Mouse (Mus musculus) midbrain, embryonic 12.5 days (tissue): ENCODE data around the gene 1700034J05Rik. TPM values are rescaled to one million over a fixed set of nuclear protein-coding genes. Genes with fewer than 3 reads are reported as not detected.

Experiments
- ATAC-seq: fragments of 200-750 bp; cut with Nextera tagmentation; 2 replicates; pipeline ENCODE4 v1.8.0; 2017; ENCODE audit warnings: low read depth, moderate TSS enrichment, moderate library complexity; ENCODE audit not compliant: low FRiP score
- H3K27ac ChIP-seq: fragments of 300-500 bp; sonication (generic); replicated peaks from 2 replicates; pipeline ENCODE4 v1.5.1; 2016; ENCODE audit warnings: mild to moderate bottlenecking
- H3K27me3 ChIP-seq: fragments of 300-500 bp; sonication (generic); 2 replicates; pipeline ENCODE4 v1.6.1; 2016; ENCODE audit warnings: mild to moderate bottlenecking
- H3K36me3 ChIP-seq: fragments of 300-500 bp; sonication (generic); 2 replicates; pipeline ENCODE4 v1.6.1; 2016
- H3K4me1 ChIP-seq: fragments of 300-500 bp; sonication (generic); 2 replicates; pipeline ENCODE4 v1.6.1; 2016
- H3K4me2 ChIP-seq: fragments of 300-500 bp; sonication (generic); replicated peaks from 2 replicates; pipeline ENCODE4 v1.6.1; 2016; ENCODE audit warnings: mild to moderate bottlenecking, moderate library complexity
- H3K4me3 ChIP-seq: fragments of 300-500 bp; sonication (generic); 2 replicates; pipeline ENCODE4 v1.5.1; 2016; ENCODE audit warnings: mild to moderate bottlenecking
- H3K9ac ChIP-seq: fragments of 300-500 bp; sonication (generic); replicated peaks from 2 replicates; pipeline ENCODE4 v1.6.1; 2016; ENCODE audit warnings: mild to moderate bottlenecking, moderate library complexity
- H3K9me3 ChIP-seq: fragments of 300-500 bp; sonication (generic); 2 replicates; pipeline ENCODE4 v1.6.1; 2016; ENCODE audit warnings: mild to moderate bottlenecking
- WGBS: fragments of 180-500 bp; shearing (Covaris S2); methylation state at CpG from one replicate; pipeline ENCODE4 v1.1.7; 2016; 5-methylcytosine and 5-hydroxymethylcytosine counted together
- polyA plus RNA-seq: library from polyadenylated mRNA; unstranded; fragments of >200 nt; fragmentation: Nextera tagmentation; extraction: Ambion mirVana; gene quantifications from 2 replicates; pipeline ENCODE4 v1.2.1, GENCODE M21; 2016

1700034J05Rik gene
- polyA plus RNA-seq, 1 experiment from 2014 or later: 0.15 TPM

- no peak for ATAC-seq
- WGBS: 58% methylated on average over 5 of the region's 5 CpGs
These were observed 24.5 kb upstream of the 1700034J05Rik start for GRCm38 (mm10) chr6:146978691-146979114.

GRCm38 (mm10) chr6:146976446-146976845, 22.2 kb upstream of the 1700034J05Rik start:
- no peak overlapping the region for H3K4me3 ChIP-seq
- H3K4me2 ChIP-seq: no peak overlapping the region
- no peak overlapping the region for H3K9ac ChIP-seq
- no peak for ATAC-seq
- 88% methylated on average over 8 of the region's 8 CpGs for WGBS
- H3K36me3 ChIP-seq: no peaks in the 10 kb centered on the region
- no peaks in the 10 kb centered on the region for H3K9me3 ChIP-seq
- H3K27ac ChIP-seq: no peak overlapping the region
- peaks cover 14% of the 10 kb centered on the region; the same call in 1 of the 2 replicates for H3K4me1 ChIP-seq
- H3K27me3 ChIP-seq: no peaks in the 10 kb centered on the region

More at GRCm38 (mm10) chr6:146978691-146979114, 24.5 kb upstream of the 1700034J05Rik start:
- H3K9me3 ChIP-seq: no peaks in the 10 kb centered on the region
- H3K4me2 ChIP-seq: no peak overlapping the region
- H3K27ac ChIP-seq: no peak overlapping the region
- H3K27me3 ChIP-seq: no peaks in the 10 kb centered on the region
- no peak overlapping the region for H3K4me3 ChIP-seq
- peaks cover 17% of the 10 kb centered on the region; the same call in 1 of the 2 replicates for H3K4me1 ChIP-seq
- H3K36me3 ChIP-seq: no peaks in the 10 kb centered on the region
- no peak overlapping the region for H3K9ac ChIP-seq

- ATAC-seq: no peak
- Histone ChIP-seq H3K27ac (no peak overlapping the region), H3K36me3 (no peaks in the 10 kb centered on the region), H3K9ac (no peak overlapping the region), H3K4me2 (no peak overlapping the region), H3K27me3 (no peaks in the 10 kb centered on the region), H3K4me1 (0 out of 2 replicates have a peak, but pooled peaks cover 5% of the 10 kb centered on the region), H3K4me3 (no peak overlapping the region), H3K9me3 (no peaks in the 10 kb centered on the region)
These were observed 19.6 kb upstream of the 1700034J05Rik start for GRCm38 (mm10) chr6:146973830-146974229.

DNA sequence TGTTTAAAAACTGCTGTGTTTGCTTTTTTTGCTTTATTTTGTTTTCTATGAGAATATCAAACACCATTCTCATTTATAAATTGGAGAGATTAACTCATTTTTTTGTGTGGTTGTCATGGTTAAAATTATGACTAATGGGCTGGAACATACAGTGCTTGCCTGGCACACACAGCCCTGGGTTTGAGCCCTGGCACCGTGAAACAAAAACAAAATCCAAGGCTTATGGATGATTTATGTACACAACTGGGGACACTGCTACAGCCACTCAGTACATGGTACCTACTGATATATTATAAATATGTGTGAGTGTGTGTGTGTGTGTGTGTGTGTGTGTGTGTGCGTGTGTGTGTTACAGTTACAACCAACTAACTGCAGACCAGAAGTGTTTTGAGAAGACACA, 19.2 kb upstream of the 1700034J05Rik start:
- WGBS: 50% methylated on average over 2 of the region's 2 CpGs
- no peak for ATAC-seq
- H3K4me1 ChIP-seq: 0 out of 2 replicates have a peak, but pooled peaks cover 5% of the 10 kb centered on the region

DNA sequence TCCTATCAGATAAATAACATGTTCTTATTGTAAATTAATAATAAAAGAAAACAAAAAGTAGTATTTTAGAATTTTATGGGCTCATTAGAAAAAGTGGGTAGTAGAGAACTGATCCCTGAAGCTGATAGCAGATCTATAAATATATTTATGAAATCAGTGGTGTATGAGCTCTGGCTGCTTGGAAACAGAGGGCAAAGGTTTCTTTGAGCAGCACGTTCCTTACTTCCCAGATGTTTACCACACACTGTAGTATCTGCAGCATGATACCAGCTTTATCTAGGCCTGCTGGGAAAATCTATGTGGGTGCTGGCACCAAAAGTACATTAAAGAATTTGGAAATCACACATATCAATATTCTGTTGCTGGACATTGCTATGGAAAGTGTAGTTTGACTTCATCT, 18.5 kb upstream of the 1700034J05Rik start:
- Histone ChIP-seq H3K9me3 (no peaks in the 10 kb centered on the region), H3K4me2 (no peak overlapping the region), H3K27me3 (no peaks in the 10 kb centered on the region), H3K27ac (no peak overlapping the region), H3K4me3 (no peak overlapping the region), H3K36me3 (no peaks in the 10 kb centered on the region), H3K4me1 (0 out of 2 replicates have a peak, but pooled peaks cover 5% of the 10 kb centered on the region), H3K9ac (no peak overlapping the region)
- no peak for ATAC-seq
- WGBS: 58% methylated on average over 1 of the region's 1 CpGs

More for the DNA sequence above, 19.2 kb upstream of the 1700034J05Rik start:
- Histone ChIP-seq H3K36me3 (no peaks in the 10 kb centered on the region), H3K4me3 (no peak overlapping the region), H3K9me3 (no peaks in the 10 kb centered on the region), H3K27me3 (no peaks in the 10 kb centered on the region), H3K4me2 (no peak overlapping the region), H3K9ac (no peak overlapping the region), H3K27ac (no peak overlapping the region)

DNA sequence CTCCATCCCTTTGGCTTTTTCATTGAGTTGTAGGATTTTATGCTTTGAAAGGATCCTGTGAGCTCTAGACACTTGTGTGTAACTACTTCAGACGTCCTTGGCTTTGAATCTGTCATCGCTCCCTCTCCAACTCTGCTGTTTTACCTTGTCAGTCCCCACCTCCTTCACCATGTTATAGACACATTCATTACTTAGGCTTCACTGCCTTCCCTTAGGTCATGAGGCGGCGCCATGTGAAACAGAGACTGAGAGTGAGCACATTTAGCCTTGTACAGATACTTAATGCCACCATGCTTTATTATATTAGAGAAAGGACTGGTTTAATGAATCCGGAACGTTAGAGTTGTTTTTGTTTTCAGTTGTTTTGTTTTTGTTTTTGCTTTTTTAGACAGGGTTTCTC, 17.8 kb upstream of the 1700034J05Rik start:
- no peaks in the 10 kb centered on the region for H3K27me3 ChIP-seq
- no peak overlapping the region for H3K4me3 ChIP-seq
- H3K4me1 ChIP-seq: 0 out of 2 replicates have a peak, but pooled peaks cover 5% of the 10 kb centered on the region
- H3K4me2 ChIP-seq: no peak overlapping the region
- H3K36me3 ChIP-seq: no peaks in the 10 kb centered on the region
- H3K9ac ChIP-seq: no peak overlapping the region
- no peak overlapping the region for H3K27ac ChIP-seq
- H3K9me3 ChIP-seq: no peaks in the 10 kb centered on the region
- 71% methylated on average over 6 of the region's 6 CpGs for WGBS
- ATAC-seq: no peak

DNA sequence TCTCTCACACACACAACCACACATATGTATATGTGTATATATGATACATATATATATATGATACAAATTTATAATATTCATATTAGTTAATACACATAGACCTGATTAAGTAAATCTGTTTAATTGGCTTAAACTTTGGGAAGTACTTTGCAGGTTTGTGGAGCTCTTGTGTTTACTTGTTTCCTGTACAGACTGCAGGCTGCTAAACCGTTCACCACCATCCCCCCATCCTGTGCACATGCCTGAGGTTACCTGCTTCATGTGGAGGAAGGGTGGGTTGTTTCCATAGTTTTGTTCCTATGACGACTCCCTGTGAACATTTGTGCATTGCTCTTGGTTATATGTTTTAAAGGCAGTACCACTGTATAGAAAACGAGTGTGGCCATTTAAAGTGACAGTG, 17.1 kb upstream of the 1700034J05Rik start:
- no peak overlapping the region for H3K9ac ChIP-seq
- no peaks in the 10 kb centered on the region for H3K36me3 ChIP-seq
- no peaks in the 10 kb centered on the region for H3K9me3 ChIP-seq
- H3K4me1 ChIP-seq: 0 out of 2 replicates have a peak, but pooled peaks cover 5% of the 10 kb centered on the region
- no peak overlapping the region for H3K4me3 ChIP-seq
- H3K4me2 ChIP-seq: no peak overlapping the region
- H3K27me3 ChIP-seq: no peaks in the 10 kb centered on the region
- no peak overlapping the region for H3K27ac ChIP-seq
- WGBS: 70% methylated on average over 3 of the region's 3 CpGs
- ATAC-seq: no peak

DNA sequence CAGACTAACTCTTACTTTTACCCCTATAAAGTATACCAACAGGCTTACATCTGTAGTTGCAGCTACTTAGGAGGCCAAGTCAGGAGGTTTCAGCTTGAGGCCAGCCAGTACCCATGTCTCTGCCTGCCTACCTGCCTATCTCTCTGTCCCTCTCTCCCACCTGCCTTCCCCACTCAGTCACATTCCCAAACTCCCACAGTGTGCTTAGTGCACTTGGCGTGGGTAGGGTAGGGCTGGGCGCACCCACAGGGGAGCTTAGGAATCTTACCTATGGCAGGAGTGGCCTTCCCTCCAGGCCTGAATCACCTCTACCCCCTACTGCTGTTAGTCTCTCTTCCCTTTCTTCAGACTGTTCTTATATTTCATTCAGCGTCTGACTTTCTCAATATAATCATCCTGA, 16.6 kb upstream of the 1700034J05Rik start:
- no peaks in the 10 kb centered on the region for H3K9me3 ChIP-seq
- H3K4me3 ChIP-seq: no peak overlapping the region
- H3K4me1 ChIP-seq: 0 out of 2 replicates have a peak, but pooled peaks cover 5% of the 10 kb centered on the region
- no peaks in the 10 kb centered on the region for H3K27me3 ChIP-seq
- 81% methylated on average over 3 of the region's 3 CpGs for WGBS
- no peak overlapping the region for H3K9ac ChIP-seq
- no peak overlapping the region for H3K4me2 ChIP-seq
- no peak for ATAC-seq
- H3K27ac ChIP-seq: no peak overlapping the region
- H3K36me3 ChIP-seq: no peaks in the 10 kb centered on the region

DNA sequence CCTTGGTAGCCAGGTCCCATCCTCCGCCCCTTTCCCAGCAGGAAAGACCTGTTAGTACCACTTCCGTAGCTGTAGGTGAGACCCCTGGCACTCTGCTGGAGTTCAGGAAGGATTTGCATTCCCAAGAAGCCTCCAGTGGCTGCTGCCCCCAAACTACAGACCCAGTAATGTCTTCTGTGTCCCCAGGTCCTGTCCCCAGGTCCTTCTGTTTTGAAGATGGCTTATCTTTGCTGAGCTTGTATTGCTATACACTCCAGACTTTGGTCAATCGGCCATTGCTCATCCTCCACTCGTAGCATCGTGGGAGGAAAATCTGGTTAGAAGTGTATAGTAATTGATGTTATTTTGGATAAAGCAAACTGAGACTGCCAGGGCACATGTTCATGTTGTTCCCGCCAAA, 13.6 kb upstream of the 1700034J05Rik start:
- no peaks in the 10 kb centered on the region for H3K27me3 ChIP-seq
- no peaks in the 10 kb centered on the region for H3K9me3 ChIP-seq
- no peaks in the 10 kb centered on the region for H3K36me3 ChIP-seq
- WGBS: 80% methylated on average over 6 of the region's 6 CpGs
- H3K4me1 ChIP-seq: no peaks in the 10 kb centered on the region
- no peak overlapping the region for H3K9ac ChIP-seq
- ATAC-seq: no peak
- H3K27ac ChIP-seq: no peak overlapping the region
- no peak overlapping the region for H3K4me3 ChIP-seq
- H3K4me2 ChIP-seq: no peak overlapping the region

DNA sequence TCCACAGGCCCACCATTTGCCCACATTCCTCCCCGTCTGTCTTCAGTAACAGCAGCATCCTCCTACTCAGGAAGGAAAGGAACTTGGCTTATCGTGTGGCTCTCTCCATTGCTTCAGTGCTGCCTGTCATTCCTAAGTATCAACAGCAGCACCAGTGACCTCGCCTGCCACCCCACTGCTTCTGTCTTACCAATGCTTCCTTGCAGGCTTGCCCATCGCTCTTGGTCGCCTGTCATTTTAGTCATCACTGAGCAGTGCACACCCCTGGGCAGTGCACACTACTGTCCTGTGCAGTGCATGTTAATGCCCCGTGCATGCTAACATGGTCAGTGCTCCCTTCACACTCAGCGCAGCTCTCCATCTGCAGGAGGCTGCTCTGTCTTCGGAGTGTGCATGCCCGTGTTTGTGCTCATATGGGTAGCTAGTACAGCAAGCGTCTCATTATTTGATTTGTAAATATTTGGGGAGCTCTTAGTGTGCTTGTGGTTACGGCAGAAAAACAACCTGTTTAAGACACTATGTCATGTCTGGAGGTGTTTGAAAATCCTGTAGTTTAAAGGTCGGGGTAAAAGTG, 12.3 kb upstream of the 1700034J05Rik start:
- H3K36me3 ChIP-seq: no peaks in the 10 kb centered on the region
- no peak overlapping the region for H3K27ac ChIP-seq
- H3K9me3 ChIP-seq: no peaks in the 10 kb centered on the region
- 77% methylated on average over 12 of the region's 12 CpGs for WGBS
- H3K4me1 ChIP-seq: no peaks in the 10 kb centered on the region
- ATAC-seq: no peak
- H3K9ac ChIP-seq: no peak overlapping the region
- H3K27me3 ChIP-seq: no peaks in the 10 kb centered on the region
- H3K4me2 ChIP-seq: no peak overlapping the region
- no peak overlapping the region for H3K4me3 ChIP-seq

DNA sequence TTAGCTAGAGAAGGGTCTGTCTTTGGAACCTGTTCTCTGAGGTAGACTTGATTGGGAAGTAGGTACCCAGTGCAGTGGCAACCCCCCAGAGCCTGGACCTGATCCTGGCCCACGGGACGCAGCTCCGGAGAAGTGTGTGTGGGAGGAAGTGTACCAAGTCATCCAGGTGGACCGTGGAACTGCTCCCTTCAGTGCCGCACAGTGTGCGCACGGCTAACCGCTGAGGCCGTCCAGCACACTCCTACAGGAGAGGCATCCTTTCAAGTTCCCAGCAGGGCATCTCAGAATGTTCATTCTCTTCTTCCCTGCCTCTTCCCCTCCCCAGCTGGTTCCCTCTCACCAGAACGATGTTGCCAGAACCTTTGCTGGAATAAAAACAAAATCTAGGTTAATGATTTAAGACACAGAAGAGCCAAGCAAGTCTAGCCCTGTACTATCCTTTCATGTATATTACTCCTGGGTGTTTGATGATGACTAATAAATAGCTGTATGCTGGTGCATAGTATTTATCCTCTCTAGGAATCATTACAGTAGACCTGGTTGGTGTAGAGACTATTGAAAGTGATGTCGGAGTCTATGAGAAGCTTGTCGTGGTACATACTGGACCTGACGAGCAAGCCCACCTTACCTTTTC, 11.0 kb upstream of the 1700034J05Rik start:
- WGBS: 78% methylated on average over 13 of the region's 13 CpGs
- H3K4me1 ChIP-seq: no peaks in the 10 kb centered on the region
- H3K27ac ChIP-seq: no peak overlapping the region
- no peaks in the 10 kb centered on the region for H3K9me3 ChIP-seq
- no peak overlapping the region for H3K4me3 ChIP-seq
- no peaks in the 10 kb centered on the region for H3K27me3 ChIP-seq
- H3K9ac ChIP-seq: no peak overlapping the region
- H3K4me2 ChIP-seq: no peak overlapping the region
- no peaks in the 10 kb centered on the region for H3K36me3 ChIP-seq
- ATAC-seq: no peak

DNA sequence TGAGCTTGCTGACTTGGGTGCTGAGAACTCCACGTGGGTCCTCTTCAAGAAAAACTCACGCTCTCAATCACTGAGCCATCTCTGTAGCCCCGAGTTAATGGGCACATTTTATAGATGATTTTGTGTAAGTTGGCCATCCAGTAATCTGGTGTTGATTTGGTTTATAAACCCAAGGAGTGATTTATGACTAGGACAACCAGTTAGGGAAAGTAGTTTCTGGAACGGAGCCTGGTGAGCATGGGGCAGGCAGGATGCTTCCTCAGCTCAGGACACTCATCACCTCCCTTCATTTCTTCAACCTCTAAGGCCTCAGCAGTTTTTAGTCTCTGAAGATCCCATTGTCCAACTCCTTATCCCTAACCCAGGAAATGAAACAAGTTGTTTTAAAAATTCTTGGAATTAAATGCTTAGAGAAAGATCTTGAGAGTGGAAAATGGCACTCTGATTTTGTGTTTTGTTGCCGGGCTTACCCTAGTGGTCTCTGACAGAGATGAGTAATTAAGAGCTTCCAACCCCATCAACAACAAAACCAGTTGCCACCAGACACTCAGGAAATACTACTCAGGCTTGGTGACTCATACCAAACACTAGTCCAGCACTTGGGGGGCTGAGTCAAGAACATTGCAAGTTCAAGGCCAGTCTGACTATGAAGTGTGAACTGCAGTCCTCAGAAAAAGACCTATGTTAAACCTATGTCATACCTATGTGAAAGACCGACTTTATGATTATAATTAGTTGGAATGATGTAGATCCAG, 9.4 kb upstream of the 1700034J05Rik start:
- no peaks in the 10 kb centered on the region for H3K4me1 ChIP-seq
- H3K9me3 ChIP-seq: no peaks in the 10 kb centered on the region
- H3K27ac ChIP-seq: no peak overlapping the region
- H3K36me3 ChIP-seq: no peaks in the 10 kb centered on the region
- no peaks in the 10 kb centered on the region for H3K27me3 ChIP-seq
- H3K9ac ChIP-seq: no peak overlapping the region
- 91% methylated on average over 6 of the region's 6 CpGs for WGBS
- H3K4me2 ChIP-seq: no peak overlapping the region
- ATAC-seq: no peak
- H3K4me3 ChIP-seq: no peak overlapping the region
